Mouse (Mus musculus) cerebellum, postnatal 25 days (tissue): ENCODE data around the gene Ascc1.
A peak's percentile ranks its signal among the peaks of the same experiment; 100 is the strongest.

ENCODE experiments used
- DNase-seq, 2 experiments: peaks; one replicate each; pipeline ENCODE4 v3.0.0; 2021; ENCODE audit warnings: mixed read lengths in 2 of 2

Gene Ascc1

DNA sequence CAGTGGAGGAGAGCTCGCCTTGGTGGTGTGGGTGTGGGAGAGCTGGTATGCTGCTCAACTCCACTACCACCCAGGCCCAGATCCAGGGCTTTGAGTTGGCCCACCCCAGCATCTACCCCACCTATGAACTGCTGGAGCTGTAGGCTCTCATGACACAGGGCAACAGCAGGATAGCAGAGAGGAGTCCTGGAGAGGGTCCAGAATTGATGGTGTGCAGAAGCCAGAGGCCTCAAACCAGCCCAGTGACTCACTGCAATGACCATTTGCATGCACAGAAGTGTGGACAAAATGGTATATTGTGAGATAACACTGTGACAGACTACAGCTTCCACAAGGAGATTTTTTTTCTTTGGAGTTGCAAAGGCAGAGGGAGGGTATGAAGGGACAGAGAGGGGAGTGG lies 21.1 kb downstream of the Ascc1 start:
- no peak for DNase-seq

DNA sequence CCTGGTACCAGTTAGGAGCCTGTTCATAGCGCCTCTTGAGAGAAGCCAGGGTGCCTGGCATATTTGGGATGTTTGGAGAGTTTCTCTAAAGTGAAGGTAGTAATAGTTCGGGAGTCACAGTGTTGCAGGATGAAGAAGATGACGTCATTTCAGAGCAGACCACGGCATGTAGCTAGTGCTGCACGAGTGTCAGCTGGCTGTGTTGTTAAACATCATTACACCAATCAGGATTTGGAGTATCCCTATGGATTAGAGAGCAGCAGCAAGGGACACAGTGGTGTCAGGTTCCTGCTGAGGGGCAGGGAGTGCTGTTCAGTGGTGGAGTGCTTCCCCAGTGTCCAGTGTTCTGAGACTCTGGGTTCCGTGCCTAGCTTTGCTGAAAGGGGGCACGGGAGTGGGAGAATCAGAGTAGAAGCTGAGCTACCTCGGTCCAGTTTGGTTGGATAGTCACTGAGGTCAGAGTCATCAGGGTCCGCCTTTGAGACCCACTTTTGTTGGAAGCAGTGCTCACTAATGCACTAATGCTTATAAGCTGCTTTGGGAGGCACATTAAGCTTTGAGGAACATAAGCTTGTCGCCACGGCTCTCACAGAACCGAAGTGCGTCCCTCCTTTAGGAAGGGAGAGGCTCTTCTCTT lies 24.3 kb downstream of the Ascc1 start:
- DNase-seq = no peak

- no peak for DNase-seq
Measured at GRCm38 (mm10) chr10:60027619-60028084, 25.0 kb downstream of the Ascc1 start.

GRCm38 (mm10) chr10:60028181-60028580 lies 25.6 kb downstream of the Ascc1 start:
- no peak for DNase-seq

GRCm38 (mm10) chr10:60028979-60029378 lies 26.4 kb downstream of the Ascc1 start:
- no peak for DNase-seq

DNA sequence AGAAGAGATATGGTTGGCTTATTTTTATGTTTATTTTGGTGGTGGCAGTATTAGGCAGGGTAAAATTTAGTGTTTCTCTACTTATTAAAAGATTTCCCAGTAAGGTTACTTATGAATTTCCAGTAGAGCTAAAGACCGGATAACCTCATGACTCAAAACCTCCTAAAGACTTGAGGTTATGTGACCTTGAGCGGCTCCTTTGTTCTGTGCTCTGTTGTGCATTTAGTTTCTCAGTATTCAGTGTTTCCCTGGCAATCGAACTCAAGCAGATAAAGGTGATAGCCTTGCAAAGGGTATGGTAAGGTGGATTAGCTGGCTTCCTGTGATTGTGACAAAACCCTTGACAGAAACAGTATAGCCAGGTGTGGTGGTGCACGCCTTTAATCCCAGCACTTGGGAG lies 26.8 kb downstream of the Ascc1 start:
- no peak for DNase-seq

DNA sequence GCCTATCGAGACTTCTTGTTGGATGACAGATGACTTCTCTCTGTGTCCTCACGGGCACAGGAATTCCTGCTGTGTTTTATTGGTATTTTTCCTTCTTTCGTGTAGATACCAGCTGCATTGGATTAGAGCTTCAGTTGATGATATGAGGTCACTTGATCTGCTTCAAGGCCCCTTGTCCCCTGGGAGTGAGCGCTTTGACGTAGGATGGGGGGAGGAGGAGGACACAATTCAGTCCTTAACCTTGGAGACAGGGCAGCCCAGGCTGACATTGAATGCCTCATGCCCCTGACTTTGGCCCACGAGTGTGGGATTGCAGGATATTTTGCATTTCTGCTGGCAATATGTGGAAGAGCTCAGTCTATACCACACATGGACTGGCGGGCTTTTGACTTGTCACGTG lies 29.0 kb downstream of the Ascc1 start:
- no peak for DNase-seq

DNA sequence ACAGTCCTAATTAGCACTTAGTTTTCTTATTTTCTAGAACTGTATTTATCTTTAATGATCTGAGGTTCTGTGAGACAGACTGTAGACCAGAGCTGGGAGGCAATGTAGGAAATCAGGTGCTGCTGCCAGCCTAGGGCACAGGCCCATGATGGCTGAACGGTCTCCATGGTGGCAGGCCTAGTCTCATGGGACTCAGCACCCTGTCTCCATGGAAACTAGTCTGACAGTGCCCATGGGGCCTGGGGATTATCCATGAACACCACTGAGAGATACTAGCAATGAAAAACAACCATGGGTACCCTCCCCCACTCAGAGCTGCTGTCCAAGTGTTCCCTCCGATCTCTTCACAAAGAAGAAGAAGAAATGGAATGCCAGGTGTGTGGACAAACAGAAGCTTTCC lies 29.4 kb downstream of the Ascc1 start:
- DNase-seq = no peak

- no peak for DNase-seq
Measured at GRCm38 (mm10) chr10:60032622-60033021, 30.0 kb downstream of the Ascc1 start.

- DNase-seq = no peak
Measured at GRCm38 (mm10) chr10:60033064-60033463, 30.5 kb downstream of the Ascc1 start.

DNA sequence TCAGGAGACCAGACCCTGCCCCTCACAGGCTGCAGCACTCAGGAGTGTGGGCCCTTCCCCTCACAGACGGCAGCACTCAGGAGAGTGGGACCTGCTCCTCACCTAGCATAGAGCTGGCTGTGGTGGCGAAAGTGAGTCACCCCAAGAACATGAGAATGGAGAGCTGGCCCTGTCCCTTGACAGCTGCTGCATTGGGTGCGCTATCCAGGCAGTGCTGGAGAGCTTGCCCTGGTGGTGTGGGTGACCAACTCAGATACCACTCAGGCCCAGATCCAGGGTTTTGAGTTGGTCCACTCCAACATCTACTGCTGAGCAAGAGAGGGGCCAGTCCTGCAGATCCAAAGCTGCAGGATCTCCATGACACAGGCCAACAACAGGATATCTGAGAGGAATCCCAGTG lies 32.0 kb downstream of the Ascc1 start:
- DNase-seq = no peak

DNA sequence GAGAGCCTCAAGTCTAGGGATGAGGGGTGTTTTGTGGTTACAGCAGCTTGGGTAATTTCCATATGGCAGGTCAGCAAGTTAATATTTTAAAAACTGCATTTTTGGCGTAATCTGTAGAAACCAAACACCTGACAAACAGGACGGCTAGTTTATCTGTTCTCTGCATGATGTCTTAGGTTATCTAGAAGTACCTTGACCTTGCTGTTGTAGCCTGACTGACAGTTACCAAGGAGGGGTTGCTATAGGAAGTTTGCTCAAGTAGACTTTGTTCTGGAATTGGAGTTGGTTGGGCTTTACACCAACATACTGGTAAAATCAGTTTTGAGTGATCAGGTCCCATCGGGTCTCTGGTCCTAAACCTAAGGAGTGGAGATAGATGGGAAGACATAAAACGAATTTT lies 33.1 kb downstream of the Ascc1 start:
- DNase-seq = no peak

DNA sequence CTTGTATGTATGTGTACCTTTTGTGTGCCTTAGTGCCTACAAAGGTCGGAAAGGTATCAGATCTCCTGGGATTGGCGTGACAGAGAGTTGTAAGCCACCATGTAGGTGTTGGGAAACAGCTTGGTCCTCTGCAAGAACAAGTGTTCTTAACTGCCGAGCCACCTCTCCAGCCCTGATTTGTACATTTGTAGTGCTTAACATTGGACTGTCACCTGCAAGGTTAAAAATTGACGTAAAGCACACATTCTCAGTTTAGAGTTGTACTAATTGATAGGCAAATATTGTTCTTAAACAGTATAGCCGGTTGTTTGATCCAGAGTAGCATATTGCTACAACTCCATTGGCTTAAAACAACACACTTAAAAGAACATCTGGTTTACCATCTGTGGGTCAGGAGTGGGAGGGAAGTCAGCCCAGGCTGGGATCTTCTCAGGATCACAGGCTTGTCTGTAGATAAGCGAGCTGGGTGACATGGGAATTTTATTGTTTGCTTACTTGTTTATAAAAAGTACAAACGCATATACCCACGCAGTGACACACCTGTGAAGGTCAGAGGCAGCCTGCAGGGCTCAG lies 39.8 kb downstream of the Ascc1 start:
- DNase-seq = no peak

- peak in 1 of 2 experiments; percentile 28 for DNase-seq
Measured at GRCm38 (mm10) chr10:60046696-60047095, 44.1 kb downstream of the Ascc1 start.

- DNase-seq = no peak
Measured at GRCm38 (mm10) chr10:60050581-60050980, 48.0 kb downstream of the Ascc1 start.

DNA sequence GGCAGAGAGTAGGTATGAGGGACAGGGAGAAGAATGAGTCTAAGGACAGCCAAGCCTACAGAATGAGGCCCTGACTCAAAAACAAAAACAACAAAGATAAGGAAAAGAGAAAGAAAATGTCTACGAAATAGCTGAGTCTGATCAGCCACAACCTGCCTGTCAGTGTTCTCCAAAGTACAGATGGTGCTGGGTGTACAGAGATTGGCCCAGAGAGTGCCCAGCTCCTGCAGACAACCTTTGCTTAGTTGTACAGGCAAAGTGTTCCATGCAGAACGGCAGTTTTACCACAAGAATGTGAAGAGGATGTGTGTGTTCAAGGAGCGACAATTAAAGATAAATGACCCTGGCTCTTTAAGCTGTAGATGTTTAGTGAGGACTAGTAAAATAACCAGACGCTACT lies 50.5 kb downstream of the Ascc1 start:
- no peak for DNase-seq

DNA sequence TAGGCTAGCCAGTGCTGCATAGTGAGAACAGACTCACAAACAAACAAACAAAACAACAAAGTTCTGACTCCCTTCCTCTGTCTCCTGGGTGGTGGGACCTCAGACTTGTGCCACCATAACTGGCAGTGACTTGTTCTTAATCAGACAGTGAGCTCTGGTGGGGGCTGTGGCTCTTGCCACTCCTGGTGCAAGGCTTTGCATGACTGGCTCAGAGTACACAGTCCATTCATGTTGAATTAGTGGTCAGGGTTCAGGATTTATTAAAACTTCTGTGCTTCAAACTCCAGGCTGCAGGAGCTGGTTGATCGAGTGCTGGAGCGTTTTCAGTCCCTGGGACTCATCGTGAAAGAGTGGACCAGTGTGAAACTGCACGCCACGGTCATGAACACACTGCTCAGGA lies 59.6 kb downstream of the Ascc1 start:
- DNase-seq = no peak

- DNase-seq = no peak
Measured at GRCm38 (mm10) chr10:60062931-60063330, 60.3 kb downstream of the Ascc1 start.

- DNase-seq = peak; percentile 24 to 44
Measured at GRCm38 (mm10) chr10:60066524-60066923, 63.9 kb downstream of the Ascc1 start.

DNA sequence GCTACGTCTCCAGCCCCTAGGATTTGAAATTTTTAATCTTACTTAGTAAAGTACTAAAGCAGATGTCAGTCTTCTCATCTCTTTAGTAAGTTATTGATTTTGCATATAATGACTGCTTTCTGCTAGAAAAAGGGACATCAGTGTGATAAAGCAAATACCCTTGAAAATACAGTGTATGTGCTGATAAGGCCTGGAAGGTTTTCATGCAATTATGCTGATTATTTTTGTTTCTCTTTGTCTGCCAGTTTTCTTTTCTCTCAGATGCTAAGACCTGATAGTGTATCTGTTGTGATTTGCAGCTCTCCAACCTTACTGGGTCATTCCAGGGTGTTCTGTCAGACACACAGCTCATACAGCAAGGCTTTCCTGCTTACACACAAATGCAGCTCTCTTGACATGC lies 72.6 kb downstream of the Ascc1 start:
- DNase-seq = no peak

DNA sequence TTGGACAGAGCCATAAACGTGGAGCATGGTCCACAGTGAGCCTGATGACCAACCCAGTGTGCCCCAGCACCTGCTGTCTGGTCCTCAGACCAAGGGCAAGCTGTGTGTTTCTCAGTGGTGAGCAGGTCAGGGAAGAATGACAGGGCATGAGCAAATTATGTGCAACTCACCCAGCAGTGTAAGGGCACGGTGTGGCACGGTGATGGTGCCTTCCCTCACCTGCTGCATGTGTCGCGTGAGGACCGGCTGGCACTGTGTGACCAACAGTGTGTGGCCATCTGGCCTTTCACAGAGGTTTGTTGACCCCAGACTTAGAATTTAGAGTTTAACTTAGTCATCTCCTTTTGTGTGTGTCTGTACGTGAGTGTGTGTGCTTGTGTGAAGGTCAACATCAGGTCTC lies 74.6 kb downstream of the Ascc1 start:
- no peak for DNase-seq

GRCm38 (mm10) chr10:60077736-60078560 lies 75.3 kb downstream of the Ascc1 start:
- DNase-seq = no peak

DNA sequence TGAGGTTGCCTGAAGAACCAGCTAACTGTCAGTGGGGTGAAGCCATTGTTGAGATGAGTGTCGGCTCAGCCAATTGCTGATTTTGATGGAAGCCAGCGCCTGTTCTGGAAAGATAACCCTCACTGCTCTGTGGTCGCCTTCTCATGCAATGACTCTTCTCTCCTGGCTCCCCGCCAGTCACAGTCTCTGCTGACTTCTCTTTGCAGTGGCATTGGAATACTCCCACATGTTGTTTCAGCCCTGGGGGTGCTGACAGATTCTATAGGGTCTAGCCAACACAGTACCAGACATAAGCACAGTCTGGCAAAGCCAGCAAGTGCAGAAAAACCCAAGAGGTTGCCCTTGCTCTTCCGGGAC lies 75.9 kb downstream of the Ascc1 start:
- DNase-seq = peak in 1 of 2 experiments; percentile 52

- no peak for DNase-seq
Measured at GRCm38 (mm10) chr10:60080171-60080570, 77.6 kb downstream of the Ascc1 start.
